Mouse (Mus musculus) neutrophil, adult 65 days (primary cell): Measurements from ENCODE around the gene Kif7. TPM values are rescaled to one million over a fixed set of nuclear protein-coding genes. Genes with fewer than 3 reads are reported as not detected.

ENCODE experiments used
- total RNA-seq: library from RNA; stranded (reverse); gene quantifications from 2 replicates; pipeline ENCODE4 v1.2.4, GENCODE M21; 2023

Kif7 gene
- 0.14 and 0.54 TPM in 2 replicates for total RNA-seq

DNA sequence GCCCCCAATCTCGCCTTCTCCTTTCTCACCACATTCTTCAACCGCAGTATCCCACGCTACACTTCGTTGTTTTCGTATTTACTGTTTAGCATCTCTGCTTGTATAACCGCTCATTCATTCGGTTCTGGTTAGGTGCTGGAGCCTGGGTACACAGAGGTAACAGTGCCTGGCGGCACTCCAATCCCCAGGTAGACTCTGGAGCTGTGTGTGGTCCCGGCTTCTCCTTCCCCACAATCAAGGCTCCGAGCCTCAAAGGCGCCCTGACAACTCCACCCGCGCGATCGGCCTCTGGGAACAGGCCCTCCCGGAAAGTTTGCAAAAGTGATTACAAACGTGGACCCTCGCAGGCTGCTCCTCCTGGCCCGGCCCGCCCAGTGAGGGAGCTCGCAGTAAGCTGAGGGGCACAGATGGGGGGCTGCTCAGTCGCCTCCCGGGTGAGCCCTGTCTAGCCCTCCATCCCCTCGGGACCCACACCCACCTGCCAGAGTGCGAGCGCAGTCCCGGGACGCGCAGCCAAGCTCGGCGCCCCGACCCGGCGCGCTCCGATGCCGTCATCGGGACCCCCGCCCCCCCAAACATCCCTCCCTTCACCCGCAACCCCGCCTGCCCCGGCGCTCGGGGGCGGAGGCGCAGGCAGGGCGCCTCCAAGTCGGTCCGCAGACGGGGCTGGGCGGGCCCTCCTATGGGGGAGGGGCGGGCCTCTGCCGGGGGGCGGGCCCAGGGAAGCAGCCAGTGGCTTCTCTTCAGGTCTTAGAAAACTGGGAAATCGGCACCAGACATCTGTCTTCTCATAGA lies at the start of gene Kif7:
Kif7 (minus strand) TSS at position 534 of the 795 bp plus-strand sequence.

DNA sequence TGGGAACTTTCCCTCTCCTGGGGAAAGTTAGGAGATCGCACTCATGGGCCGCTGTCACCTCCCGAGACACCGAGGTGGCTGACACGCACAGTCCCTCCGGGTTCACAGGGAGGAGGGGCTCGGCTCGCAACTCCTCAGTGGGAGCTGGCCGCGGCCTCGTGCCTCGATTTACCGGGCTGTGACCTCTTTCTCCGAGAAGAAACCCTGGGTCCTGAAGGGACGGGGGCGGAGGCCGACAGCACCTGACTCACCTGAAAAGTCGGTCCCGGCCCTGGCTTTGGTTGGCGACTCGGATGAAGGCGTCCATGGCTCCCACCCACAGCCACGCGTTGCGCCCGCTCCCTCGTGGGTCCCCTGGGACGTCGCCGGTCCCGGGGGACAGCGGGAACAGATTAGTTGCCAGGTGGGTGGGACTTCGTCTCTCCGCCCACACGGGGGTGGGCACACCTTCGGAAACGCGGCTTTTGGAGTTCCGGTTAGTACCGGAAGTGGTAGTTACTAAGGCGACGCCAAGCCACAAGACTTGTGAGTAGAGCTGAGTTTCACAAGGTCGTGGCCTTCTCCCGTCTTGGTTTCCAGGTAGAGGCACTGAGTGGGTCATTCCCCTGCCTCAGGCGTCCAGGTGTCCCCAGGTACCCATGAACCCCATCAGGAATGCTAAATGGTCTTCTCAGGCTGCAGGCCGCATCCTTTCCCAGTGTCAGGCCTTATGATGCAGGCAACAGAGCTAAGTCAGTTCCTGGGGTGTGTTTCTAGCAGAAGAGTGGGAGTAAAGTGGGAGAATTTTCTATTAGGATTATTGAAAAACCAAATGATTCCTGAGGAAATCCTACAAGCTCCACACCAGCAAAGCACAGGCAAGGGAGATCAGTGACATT lies 27.4 kb upstream of the Kif7 start, which contains the start of the genes Pex11a and Wdr93:
Pex11a (minus strand) TSS at position 473 of the 878 bp plus-strand sequence.
Wdr93 (plus strand) TSS at position 505 of the 878 bp plus-strand sequence.

DNA sequence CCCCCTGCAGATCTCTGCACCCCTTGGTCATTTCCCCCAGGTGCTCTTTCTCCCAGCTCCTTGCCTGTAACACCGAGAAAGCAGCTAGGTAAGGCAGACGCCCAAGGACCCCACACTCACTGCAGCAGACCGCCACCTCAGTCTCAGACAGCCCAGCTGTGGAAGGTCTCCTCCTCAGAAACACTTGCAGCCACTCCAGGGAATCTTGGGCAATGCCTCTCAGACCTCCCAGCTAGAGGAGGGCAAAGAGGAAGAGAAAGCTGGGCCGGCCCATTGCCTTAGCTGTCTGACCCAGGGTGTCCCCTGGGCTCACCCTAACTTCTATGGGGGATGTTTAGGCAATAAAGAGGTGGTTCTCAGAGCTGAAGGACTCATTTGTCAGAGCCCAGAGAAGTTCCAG lies 17.1 kb upstream of the Kif7 start, which contains the start of gene Plin1:
Plin1 (minus strand) TSS at position 282 of the 400 bp plus-strand sequence.

DNA sequence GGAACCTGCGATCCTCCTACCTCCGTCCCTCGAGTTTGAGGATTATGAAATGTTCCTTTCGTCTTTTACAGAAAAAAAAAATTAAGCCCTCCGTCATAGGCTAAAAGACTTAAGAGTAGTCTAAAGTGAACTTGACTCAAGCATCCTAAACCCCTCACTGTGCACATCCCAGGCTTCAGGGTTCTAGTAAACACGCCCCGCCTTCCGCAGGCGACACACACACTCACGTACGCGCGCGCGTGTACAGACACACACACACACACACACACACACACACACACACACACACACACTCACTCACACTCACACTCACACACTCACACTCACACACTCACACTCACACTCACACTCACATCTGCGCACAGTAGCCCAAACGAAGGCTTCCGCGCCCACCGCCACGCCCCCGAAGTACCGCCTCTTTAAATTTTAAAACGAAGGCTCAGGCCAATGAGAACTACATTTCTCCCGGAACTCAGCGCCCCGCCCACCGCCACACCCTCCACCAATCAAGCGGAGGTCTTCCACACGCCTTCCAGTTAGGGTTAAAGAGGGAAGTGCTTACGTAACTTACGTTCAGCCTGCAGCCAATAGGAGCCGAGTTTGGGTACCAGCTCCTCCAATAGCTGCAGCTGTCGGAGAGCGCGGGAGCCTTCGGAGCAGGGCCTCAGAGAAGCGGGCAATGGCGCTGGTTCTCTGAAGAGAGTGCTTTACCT lies 55.8 kb downstream of the Kif7 start, which contains the start of gene Ticrr:
Ticrr (plus strand) TSS at position 619 of the 713 bp plus-strand sequence.

Other genes starting within 250 kb of the Kif7 start
- 82.9 and 138 TPM in 2 replicates for gene Polg, start 249.4 kb downstream of the Kif7 start, total RNA-seq
- 0.70 and 1.4 TPM in 2 replicates for gene Rhcg, start 98.1 kb downstream of the Kif7 start, total RNA-seq
- 21.8 and 30.1 TPM in 2 replicates for gene Ticrr, start 55.5 kb downstream of the Kif7 start, total RNA-seq
- 0.54 TPM in 1 of 2 replicates, not detected in the other for gene Plin1, start 17.2 kb upstream of the Kif7 start, total RNA-seq
- 1.6 and 3.1 TPM in 2 replicates for gene Pex11a, start 27.4 kb upstream of the Kif7 start, total RNA-seq
- gene Wdr93, start 27.4 kb upstream of the Kif7 start, total RNA-seq: not detected in 2 replicates
- not detected in 2 replicates for gene Mesp1, start 78.1 kb upstream of the Kif7 start, total RNA-seq
- not detected in 2 replicates for gene Mesp2, start 95.0 kb upstream of the Kif7 start, total RNA-seq
- gene Anpep, start 145.3 kb upstream of the Kif7 start, total RNA-seq: 0.16 and 0.25 TPM in 2 replicates
- gene Ap3s2, start 204.9 kb upstream of the Kif7 start, total RNA-seq: 9.8 and 11.8 TPM in 2 replicates
- gene Arpin, start 219.6 kb upstream of the Kif7 start, total RNA-seq: 0.27 and 0.47 TPM in 2 replicates